Mouse (Mus musculus): ENCODE results near the gene Gdf7.

Gene Gdf7

GRCm38 (mm10) chr12:8301841-8302431, at the start of gene Gdf7:
Gdf7 (minus strand) TSS chr12:8301954.
- DNase-seq (ENCODE audit: low spot score in 2 of 2), result no peak

DNA sequence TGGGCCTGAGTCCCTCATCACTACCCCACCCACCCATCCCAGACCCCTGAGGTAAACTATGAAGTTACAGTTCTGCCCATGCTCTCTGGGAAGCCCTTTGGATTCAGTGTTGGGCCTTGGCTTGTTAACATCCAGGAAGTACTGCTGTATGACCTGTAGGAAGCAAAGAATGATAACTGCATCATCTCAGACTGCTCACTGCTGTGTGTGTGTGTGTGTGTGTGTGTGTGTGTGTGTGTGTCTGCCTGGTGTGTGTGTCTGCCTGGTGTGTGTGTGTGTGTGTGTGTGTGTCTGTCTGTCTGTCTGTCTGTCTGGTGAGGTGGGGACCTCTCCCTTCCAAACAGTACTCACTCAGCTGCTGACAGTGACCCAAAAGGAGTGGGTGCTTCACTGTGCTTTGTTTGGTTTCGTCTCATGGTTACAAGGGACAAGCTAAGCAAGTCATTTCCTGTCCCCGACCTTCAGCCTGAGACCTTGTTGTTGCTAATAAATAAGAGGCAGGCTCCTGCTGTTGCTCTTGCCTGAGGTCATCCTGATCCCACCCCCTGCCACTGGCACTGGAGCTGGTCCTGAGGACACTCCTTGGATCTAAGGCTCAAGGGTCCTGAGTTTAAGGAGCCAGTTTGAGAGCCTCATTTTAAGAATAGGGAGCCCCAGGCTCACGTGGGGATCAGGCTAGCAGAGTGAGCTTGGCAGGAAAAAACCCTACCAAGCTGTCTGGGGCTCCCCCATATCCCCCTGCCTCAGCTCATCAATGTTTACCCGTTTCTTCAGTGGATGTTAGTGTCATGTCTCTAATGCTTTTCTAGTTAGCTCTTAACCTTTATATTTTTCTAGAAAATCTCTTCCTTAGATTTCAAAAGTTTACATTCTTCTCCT, 49.5 kb upstream of the Gdf7 start:
- no peak for DNase-seq (ENCODE audit: low spot score in 2 of 2)

- no peak for DNase-seq (ENCODE audit: low spot score in 2 of 2)
These were observed 47.2 kb upstream of the Gdf7 start for GRCm38 (mm10) chr12:8348733-8349513.

DNA sequence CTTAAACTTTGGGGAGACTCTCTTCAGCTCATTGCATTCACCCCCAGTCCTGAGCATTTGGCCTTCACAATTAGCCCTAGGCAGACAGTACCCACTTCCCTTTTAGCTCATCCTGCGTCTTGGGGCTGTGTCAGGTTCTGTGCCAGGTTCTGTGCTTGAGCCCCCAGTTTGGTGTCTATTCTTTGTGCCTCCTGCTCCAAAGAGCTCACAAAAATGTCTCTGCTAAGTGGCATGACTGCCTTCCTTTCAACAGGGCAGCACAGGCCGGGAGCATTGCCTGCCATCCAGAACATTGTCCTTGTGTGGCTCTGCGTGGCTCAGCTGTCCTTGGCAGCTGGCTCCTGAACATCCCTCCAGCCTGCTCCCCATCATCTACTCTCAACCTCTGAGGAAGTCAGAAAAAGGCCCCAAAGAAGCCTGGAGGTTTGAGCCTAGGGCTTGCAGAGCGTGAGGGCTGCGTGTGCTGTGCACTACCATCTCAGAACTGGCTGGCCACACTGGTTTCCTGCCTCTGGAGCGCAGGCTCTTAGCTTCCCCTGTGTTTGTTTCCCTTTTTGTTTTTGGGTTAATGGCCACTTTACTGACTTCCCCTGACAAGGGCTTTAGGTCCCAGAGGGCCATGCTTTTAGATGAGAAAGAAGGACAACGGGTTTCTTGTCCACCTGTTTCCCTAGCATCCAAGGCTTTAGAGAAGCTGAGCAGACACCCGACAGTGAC, 46.1 kb upstream of the Gdf7 start:
- no peak for DNase-seq (ENCODE audit: low spot score in 2 of 2)

GRCm38 (mm10) chr12:8345539-8345938, 43.8 kb upstream of the Gdf7 start:
- DNase-seq (ENCODE audit: low spot score in 2 of 2), result no peak

GRCm38 (mm10) chr12:8344897-8345296, 43.1 kb upstream of the Gdf7 start:
- DNase-seq (ENCODE audit: low spot score in 2 of 2), result peak; percentile 69 to 78

DNA sequence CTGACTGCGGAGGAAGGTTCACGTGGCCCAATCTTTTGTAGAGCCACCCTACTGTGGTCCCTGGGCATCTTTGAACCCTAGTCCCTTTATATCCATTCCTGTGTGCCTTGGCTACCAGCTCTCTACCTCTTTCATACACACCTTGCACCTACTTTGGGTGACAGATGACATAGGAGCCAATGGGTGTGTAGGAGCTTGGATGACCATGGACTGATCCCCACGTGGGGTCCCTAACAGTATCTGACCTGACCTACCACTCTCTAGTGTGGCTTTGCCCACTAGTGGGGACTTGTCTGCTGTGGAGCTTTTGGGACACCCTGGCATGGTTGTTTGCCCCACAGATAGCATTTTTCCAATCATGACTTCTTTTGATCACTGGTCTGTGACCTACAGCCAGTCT, 41.6 kb upstream of the Gdf7 start:
- no peak for DNase-seq (ENCODE audit: low spot score in 2 of 2)

- no peak for DNase-seq (ENCODE audit: low spot score in 2 of 2)
These were observed 39.3 kb upstream of the Gdf7 start for GRCm38 (mm10) chr12:8341008-8341407.

DNA sequence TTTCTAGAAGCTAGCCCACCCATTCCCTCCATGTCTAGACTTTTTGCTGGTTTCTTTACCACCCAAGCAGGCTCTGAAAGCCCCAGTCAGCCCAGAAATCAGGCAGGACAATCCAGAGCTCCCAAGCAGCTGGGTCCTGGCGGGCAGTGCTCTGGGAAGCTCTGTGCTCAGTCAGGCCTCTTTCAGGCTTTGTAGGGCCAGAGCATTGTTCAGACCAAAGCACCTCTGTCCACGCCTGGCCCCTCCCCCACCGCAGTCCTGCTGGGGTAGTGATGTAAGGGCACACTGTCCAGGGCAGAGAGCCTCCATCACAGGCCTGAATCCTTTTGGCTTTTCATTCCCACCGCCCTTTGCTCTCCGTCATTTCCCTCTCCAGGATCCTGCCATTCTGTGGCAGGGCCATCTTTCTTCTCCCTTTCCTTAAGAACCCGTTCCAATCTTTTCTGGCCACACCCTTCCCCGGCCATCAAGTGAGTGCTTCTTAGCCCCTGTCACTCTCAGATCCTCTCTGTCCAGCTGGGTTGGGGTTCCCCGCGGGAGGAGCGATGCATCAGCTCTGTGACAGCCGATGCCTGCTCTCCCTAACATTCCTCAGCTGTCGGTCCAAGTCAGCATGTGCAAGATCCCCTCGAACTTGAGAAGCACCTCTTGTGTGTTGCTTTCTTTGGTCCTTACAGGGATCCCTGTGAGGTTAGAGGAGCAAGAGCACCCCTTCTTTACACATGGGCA, 38.0 kb upstream of the Gdf7 start:
- no peak for DNase-seq (ENCODE audit: low spot score in 2 of 2)

- DNase-seq (ENCODE audit: low spot score in 2 of 2), result no peak
These were observed 37.2 kb upstream of the Gdf7 start for GRCm38 (mm10) chr12:8338918-8339317.

GRCm38 (mm10) chr12:8338491-8338890, 36.7 kb upstream of the Gdf7 start:
- no peak for DNase-seq (ENCODE audit: low spot score in 2 of 2)

- DNase-seq (ENCODE audit: low spot score in 2 of 2), result no peak
These were observed 35.7 kb upstream of the Gdf7 start for GRCm38 (mm10) chr12:8337286-8338060.

DNA sequence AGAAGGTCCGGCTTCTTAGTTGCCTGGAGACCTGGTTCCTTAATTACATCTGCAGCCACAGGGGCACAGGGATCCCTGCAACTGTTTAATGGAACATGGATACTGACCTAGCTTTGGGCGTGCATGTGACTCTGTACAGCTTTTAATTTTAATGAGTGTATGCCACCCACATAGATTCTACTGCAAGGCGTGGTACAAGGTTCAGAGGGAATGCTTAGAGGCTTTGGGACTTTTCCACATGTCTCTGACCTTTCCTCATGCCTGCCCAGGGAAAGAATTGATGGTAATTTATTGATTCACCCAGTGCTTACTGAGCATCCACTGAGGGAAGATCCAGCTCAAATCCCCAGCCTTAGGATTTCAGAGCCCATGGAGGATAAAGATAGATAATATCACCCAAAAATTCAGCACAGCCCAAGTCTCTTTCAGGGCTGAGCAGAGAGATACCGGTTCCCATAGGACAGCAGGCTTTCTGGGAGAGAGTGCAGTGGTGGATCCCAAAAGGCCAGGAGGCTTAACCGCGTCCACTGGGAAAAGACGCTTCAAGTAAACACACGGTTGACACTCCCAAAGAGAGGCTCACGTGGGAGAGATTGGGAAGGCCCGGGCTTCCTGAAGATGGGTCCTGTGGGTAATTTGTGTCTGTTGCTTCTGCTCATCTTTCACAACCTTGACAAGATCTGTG, 35.0 kb upstream of the Gdf7 start:
- no peak for DNase-seq (ENCODE audit: low spot score in 2 of 2)

DNA sequence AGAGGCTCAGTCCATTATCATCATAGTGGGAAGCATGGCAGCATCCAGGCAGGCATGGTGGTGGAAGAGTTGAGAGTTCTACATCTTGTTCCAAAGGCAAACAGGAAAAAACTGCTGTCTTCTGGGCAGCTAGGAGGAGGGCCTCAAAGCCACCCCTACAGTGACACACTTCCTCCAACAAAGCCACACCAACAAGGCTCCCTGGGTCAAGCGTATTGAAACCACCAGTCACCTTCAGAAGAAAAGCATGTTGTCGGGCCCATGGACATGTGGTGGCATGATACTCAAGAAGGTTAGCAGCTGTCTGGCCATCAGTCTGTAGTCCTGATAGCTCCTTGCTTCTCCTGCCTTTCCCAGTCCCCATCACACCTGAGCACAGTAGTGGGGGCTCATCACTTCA, 33.7 kb upstream of the Gdf7 start:
- no peak for DNase-seq (ENCODE audit: low spot score in 2 of 2)

DNA sequence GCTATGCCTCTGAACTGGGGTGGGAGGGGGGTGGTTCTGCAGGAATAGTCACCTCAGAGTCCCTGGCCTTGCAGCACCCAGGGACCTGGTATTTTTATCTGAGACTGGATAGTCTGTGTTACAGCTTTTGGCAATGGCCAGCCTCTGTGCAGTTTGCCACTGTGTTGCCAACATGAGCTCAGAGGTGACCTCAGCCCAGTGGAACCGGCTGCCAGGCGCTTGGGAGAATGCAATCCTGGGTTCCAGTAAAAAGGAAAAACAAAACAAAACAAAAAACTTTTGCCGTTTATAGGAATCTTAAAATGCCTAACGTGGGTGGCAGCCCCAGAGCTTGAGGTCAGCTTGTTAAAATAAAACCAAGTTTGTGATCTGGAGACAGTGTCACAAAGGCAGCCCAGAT, 32.5 kb upstream of the Gdf7 start:
- no peak for DNase-seq (ENCODE audit: low spot score in 2 of 2)

GRCm38 (mm10) chr12:8333617-8334016, 31.9 kb upstream of the Gdf7 start:
- DNase-seq (ENCODE audit: low spot score in 2 of 2), result no peak

GRCm38 (mm10) chr12:8332174-8332542, 30.4 kb upstream of the Gdf7 start:
- DNase-seq (ENCODE audit: low spot score in 2 of 2), result no peak

DNA sequence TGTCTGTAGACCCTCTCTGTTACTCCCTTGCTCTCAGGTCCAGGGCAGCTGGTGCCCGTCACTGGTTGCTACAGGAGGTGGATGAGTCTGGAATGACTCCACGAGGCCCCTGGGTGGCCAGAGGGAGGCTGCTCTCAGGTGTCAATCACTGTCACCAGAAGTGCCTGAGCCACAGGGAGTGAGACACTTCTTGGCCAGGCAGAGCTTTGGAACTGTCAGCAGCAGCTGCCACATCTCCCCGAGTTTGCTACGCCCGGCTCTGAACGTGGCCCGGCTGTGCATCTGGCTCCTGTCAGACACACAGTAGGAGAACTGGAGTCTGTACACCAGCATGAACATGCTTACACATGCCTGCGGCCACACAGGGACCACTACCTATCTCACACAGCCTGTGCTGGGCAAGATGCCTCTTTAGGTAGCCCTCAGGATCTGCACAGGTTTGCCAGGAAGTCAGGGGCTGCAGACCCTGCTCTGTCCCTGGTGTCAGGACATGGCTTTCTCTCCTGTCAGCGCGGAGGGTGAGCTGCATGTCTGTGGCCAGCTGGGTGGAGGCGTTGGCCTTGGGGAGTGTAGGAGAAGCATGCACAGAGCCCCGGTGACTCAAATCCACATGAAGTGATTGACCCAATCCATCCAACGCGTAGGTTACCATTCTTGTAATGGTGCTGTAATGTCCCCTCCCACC, 29.9 kb upstream of the Gdf7 start:
- no peak for DNase-seq (ENCODE audit: low spot score in 2 of 2)

GRCm38 (mm10) chr12:8329236-8329635, 27.5 kb upstream of the Gdf7 start:
- no peak for DNase-seq (ENCODE audit: low spot score in 2 of 2)
